Mouse (Mus musculus) liver, postnatal 0 days (tissue): ENCODE results near the gene Mthfd1l.

Experiments
- CTCF ChIP-seq: sonication (generic); IDR thresholded peaks from 2 replicates; pipeline ENCODE4 v1.5.1; 2016; ENCODE audit warnings: antibody characterized with exemption, low read depth
- EP300 ChIP-seq: IDR thresholded peaks from 2 replicates; pipeline ENCODE4 v1.6.1; 2016; ENCODE audit warnings: antibody characterized with exemption, low read depth, mild to moderate bottlenecking

- no peak for TF ChIP-seq CTCF
- TF ChIP-seq EP300 = no peak
Measured at GRCm38 (mm10) chr10:4069258-4069826, 96.4 kb downstream of the Mthfd1l start.
